Mouse (Mus musculus) cerebellum, adult 9-11 months (tissue): ENCODE results near the gene Vmn1r177.
"Not testable (repeated sequence)": the region's sequence is repeated elsewhere in the genome, so short reads cannot be mapped to it uniquely, and the experiment has no call there.

Source experiments
- DNase-seq: peaks from one replicate; pipeline ENCODE4 v3.0.0; 2022

The Vmn1r177 gene

GRCm38 (mm10) chr7:23866349-23866748 lies at the start of gene Vmn1r177:
Gene Vmn1r177 (minus strand): TSS chr7:23866449.
- not testable (repeated sequence) for DNase-seq

DNA sequence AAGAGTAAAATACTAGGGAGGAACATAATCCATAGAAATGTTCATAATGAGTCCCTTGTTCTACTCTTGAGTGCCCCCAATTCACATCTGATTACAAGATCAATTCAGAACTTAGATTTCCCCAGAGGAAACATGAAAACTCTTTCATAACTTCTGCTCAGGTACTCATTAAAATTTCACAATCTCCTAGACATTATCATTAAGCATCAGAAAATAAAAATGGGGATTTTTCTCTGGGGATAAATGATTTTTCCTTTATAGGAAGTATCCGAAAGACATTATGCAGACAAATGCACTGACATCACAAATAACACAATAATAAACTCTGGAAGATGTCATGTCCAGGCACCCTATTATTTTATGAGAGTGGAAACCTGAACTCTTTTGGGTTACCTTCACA lies 25.5 kb upstream of the Vmn1r177 start, which contains the start of gene Vmn1r178:
TSS of gene Vmn1r178 (plus strand) at position 301 of the 400 bp plus-strand sequence.
- no peak for DNase-seq

- DNase-seq: not testable (repeated sequence)
These were observed 10.7 kb upstream of the Vmn1r177 start for GRCm38 (mm10) chr7:23876918-23877317.

DNA sequence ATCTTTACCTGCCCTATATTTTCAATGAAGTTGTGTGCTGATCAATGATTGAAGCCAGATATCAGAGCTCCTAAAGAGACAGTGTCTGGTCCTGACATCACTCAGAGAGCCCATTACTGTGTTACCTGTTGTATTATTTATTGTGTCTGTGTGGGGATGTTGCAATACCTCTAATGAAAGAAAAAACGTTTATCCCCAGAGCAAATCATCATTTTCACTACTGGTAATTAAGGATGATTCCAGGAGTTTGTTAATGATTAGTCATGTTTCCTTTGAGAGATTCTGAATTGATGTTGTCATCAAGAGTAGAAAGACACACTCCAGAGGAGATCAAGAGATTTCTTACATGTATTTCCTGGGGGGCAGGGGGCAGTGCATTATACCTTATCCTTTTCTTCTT lies 29.0 kb downstream of the Vmn1r177 start, which contains the start of gene Vmn1r176:
TSS of gene Vmn1r176 (minus strand) at position 101 of the 400 bp plus-strand sequence.
- not testable (repeated sequence) for DNase-seq
